Mouse (Mus musculus) layer of hippocampus, postnatal 25 days (tissue): ENCODE data around the gene Mfap2. TPM values are rescaled to one million over a fixed set of nuclear protein-coding genes. Genes with fewer than 3 reads are reported as not detected.

Experiments used
- DNase-seq, 2 experiments: peaks; one replicate each; pipeline ENCODE4 v3.0.0; 2022; ENCODE audit warnings: mixed read lengths in 2 of 2, low spot score in 1 of 2; ENCODE audit errors: extremely low spot score in 1 of 2
- total RNA-seq, 2 experiments: library from RNA; stranded (reverse); gene quantifications; 2 replicates each; pipeline ENCODE4 v1.2.3; 2021

Mfap2 gene
- total RNA-seq, 2 experiments from 2014 or later: 5.2 to 5.7 TPM

- DNase-seq: no peak
Measured at GRCm38 (mm10) chr4:141064104-141064659, 54.0 kb downstream of the Mfap2 start.

- peak in 1 of 2 experiments; percentile 82 for DNase-seq
Measured at GRCm38 (mm10) chr4:141065123-141065522, 54.9 kb downstream of the Mfap2 start.

Other genes with a start within 250 kb of the Mfap2 start
- gene Padi4, start 236.2 kb upstream of the Mfap2 start, total RNA-seq: not detected
- gene Padi3, start 199.8 kb upstream of the Mfap2 start, total RNA-seq: not detected
- gene Padi1, start 164.6 kb upstream of the Mfap2 start, total RNA-seq: not detected
- gene Padi2, start 104.1 kb upstream of the Mfap2 start, total RNA-seq: 10 to 100 TPM; 21.2 to 22.2 TPM
- 100 to 1,000 TPM; 182 to 190 TPM for gene Sdhb, start 49.2 kb upstream of the Mfap2 start, total RNA-seq
- 100 to 1,000 TPM; 168 to 172 TPM for gene Atp13a2, start 23.5 kb upstream of the Mfap2 start, total RNA-seq
- gene Crocc, start 50.1 kb downstream of the Mfap2 start, total RNA-seq: 10 to 100 TPM; 46.3 to 73.9 TPM
- gene Necap2, start 67.9 kb downstream of the Mfap2 start, total RNA-seq: 10 to 100 TPM; 41.2 to 46.5 TPM
- gene Spata21, start 77.9 kb downstream of the Mfap2 start, total RNA-seq: under 1 TPM; 0.17 to 0.21 TPM
- 10 to 100 TPM; 51.7 to 58.6 TPM for gene Szrd1, start 129.4 kb downstream of the Mfap2 start, total RNA-seq
- gene Fbxo42, start 137.5 kb downstream of the Mfap2 start, total RNA-seq: 10 to 100 TPM; 25.2 to 25.8 TPM
- 1 to 10 TPM; 2.7 to 4.0 TPM for gene Rsg1, start 203.5 kb downstream of the Mfap2 start, total RNA-seq
- gene Arhgef19, start 229.1 kb downstream of the Mfap2 start, total RNA-seq: 10 to 100 TPM; 15.1 to 21.6 TPM